Mouse (Mus musculus) c-Kit-positive CD71-positive TER-119-positive erythroid progenitor cells, embryonic 14.5 days (primary cell): ENCODE data around the gene Gdf7.

Experiments
- DNase-seq: peaks from one replicate; pipeline ENCODE4 v3.0.0-alpha.2; 2013; ENCODE audit warnings: low spot score

Gdf7 gene

GRCm38 (mm10) chr12:8326825-8327674, 25.3 kb upstream of the Gdf7 start:
- peak; percentile 71 for DNase-seq

GRCm38 (mm10) chr12:8325943-8326522, 24.3 kb upstream of the Gdf7 start:
- DNase-seq: no peak

- DNase-seq: no peak
These were observed 23.6 kb upstream of the Gdf7 start for GRCm38 (mm10) chr12:8325245-8325942.

GRCm38 (mm10) chr12:8324086-8324485, 22.3 kb upstream of the Gdf7 start:
- no peak for DNase-seq

- DNase-seq: no peak
These were observed 19.8 kb upstream of the Gdf7 start for GRCm38 (mm10) chr12:8321506-8321905.

GRCm38 (mm10) chr12:8320084-8320713, 18.4 kb upstream of the Gdf7 start:
- DNase-seq: peak; percentile 24

- no peak for DNase-seq
These were observed 14.8 kb upstream of the Gdf7 start for GRCm38 (mm10) chr12:8316541-8316940.

GRCm38 (mm10) chr12:8313773-8314172, 12.0 kb upstream of the Gdf7 start:
- no peak for DNase-seq

- DNase-seq: peak; percentile 74
These were observed 11.6 kb upstream of the Gdf7 start, which contains the start of gene Hs1bp3 for GRCm38 (mm10) chr12:8313270-8313771. Gene Hs1bp3, plus strand, starts transcription at chr12:8313432.

- no peak for DNase-seq
These were observed 10.5 kb upstream of the Gdf7 start for GRCm38 (mm10) chr12:8312266-8312665.

GRCm38 (mm10) chr12:8310992-8311391, 9.2 kb upstream of the Gdf7 start:
- no peak for DNase-seq

- peak; percentile 17 for DNase-seq
These were observed 5.2 kb upstream of the Gdf7 start for GRCm38 (mm10) chr12:8306910-8307309.

GRCm38 (mm10) chr12:8306432-8306831, 4.7 kb upstream of the Gdf7 start:
- peak; percentile 60 for DNase-seq

GRCm38 (mm10) chr12:8305258-8305657, 3.5 kb upstream of the Gdf7 start:
- DNase-seq: no peak

GRCm38 (mm10) chr12:8301011-8301814, 541 bp downstream of the Gdf7 start:
- no peak for DNase-seq

- DNase-seq: no peak
These were observed 1.2 kb downstream of the Gdf7 start for GRCm38 (mm10) chr12:8300521-8300920.

- DNase-seq: no peak
These were observed 1.7 kb downstream of the Gdf7 start for GRCm38 (mm10) chr12:8300111-8300480.

- DNase-seq: no peak
These were observed 2.3 kb downstream of the Gdf7 start for GRCm38 (mm10) chr12:8299143-8300110.

GRCm38 (mm10) chr12:8298361-8299142, 3.2 kb downstream of the Gdf7 start:
- no peak for DNase-seq
